Mouse (Mus musculus): ENCODE results near the gene Cd19. TPM values are rescaled to one million over a fixed set of nuclear protein-coding genes. Genes with fewer than 3 reads are reported as not detected.
"Not testable (repeated sequence)": the region's sequence is repeated elsewhere in the genome, so short reads cannot be mapped to it uniquely, and the experiment has no call there.

The Cd19 gene
- polyA plus RNA-seq, 1 experiment = not detected

- H3K9ac ChIP-seq (ENCODE audit: low read depth, poor library complexity, severe bottlenecking) = no peak overlapping the region
- no peaks in the 10 kb centered on the region for H3K36me3 ChIP-seq (ENCODE audit: control insufficient read depth, insufficient read depth, low read length, poor library complexity, severe bottlenecking)
- no peak overlapping the region for H3K27ac ChIP-seq (ENCODE audit: insufficient read depth, low read length)
- no peaks in the 10 kb centered on the region for H3K27me3 ChIP-seq (ENCODE audit: control insufficient read depth, insufficient read depth, low read length, poor library complexity, severe bottlenecking)
- no peaks in the 10 kb centered on the region for H3K9me3 ChIP-seq (replicated peaks; ENCODE audit: control insufficient read depth, insufficient read depth, low read length, poor library complexity, severe bottlenecking)
- H3K4me3 ChIP-seq (ENCODE audit: low read depth, low read length) = no peak overlapping the region
- TF ChIP-seq CTCF (IDR thresholded peaks at IDR 0.05; ENCODE audit: low read depth, low read length) (no peak), POLR2A (IDR thresholded peaks at IDR 0.05; ENCODE audit: insufficient read depth, low read length) (no peak), EP300 (IDR thresholded peaks at IDR 0.05; ENCODE audit: insufficient read depth, low read depth, low read length) (no peak)
- no peaks in the 10 kb centered on the region for H3K4me1 ChIP-seq (ENCODE audit: control insufficient read depth, insufficient read depth, low read length)
Observed at GRCm38 (mm10) chr7:126418496-126418895, 3.8 kb upstream of the Cd19 start.

- TF ChIP-seq CTCF (IDR thresholded peaks at IDR 0.05; ENCODE audit: low read depth, low read length) (no peak), POLR2A (IDR thresholded peaks at IDR 0.05; ENCODE audit: insufficient read depth, low read length) (no peak), EP300 (IDR thresholded peaks at IDR 0.05; ENCODE audit: insufficient read depth, low read depth, low read length) (no peak)
- no peaks in the 10 kb centered on the region for H3K9me3 ChIP-seq (replicated peaks; ENCODE audit: control insufficient read depth, insufficient read depth, low read length, poor library complexity, severe bottlenecking)
- H3K4me1 ChIP-seq (ENCODE audit: control insufficient read depth, insufficient read depth, low read length) = no peaks in the 10 kb centered on the region
- H3K36me3 ChIP-seq (ENCODE audit: control insufficient read depth, insufficient read depth, low read length, poor library complexity, severe bottlenecking) = no peaks in the 10 kb centered on the region
- H3K27ac ChIP-seq (ENCODE audit: insufficient read depth, low read length) = no peak overlapping the region
- no peak overlapping the region for H3K4me3 ChIP-seq (ENCODE audit: low read depth, low read length)
- H3K9ac ChIP-seq (ENCODE audit: low read depth, poor library complexity, severe bottlenecking) = no peak overlapping the region
- H3K27me3 ChIP-seq (ENCODE audit: control insufficient read depth, insufficient read depth, low read length, poor library complexity, severe bottlenecking) = no peaks in the 10 kb centered on the region
Observed at GRCm38 (mm10) chr7:126417606-126418005, 2.9 kb upstream of the Cd19 start.

- no peaks in the 10 kb centered on the region for H3K27me3 ChIP-seq (ENCODE audit: control insufficient read depth, insufficient read depth, low read length, poor library complexity, severe bottlenecking)
- H3K27ac ChIP-seq (ENCODE audit: insufficient read depth, low read length) = no peak overlapping the region
- no peaks in the 10 kb centered on the region for H3K9me3 ChIP-seq (replicated peaks; ENCODE audit: control insufficient read depth, insufficient read depth, low read length, poor library complexity, severe bottlenecking)
- TF ChIP-seq EP300 (IDR thresholded peaks at IDR 0.05; ENCODE audit: insufficient read depth, low read depth, low read length) (no peak), POLR2A (IDR thresholded peaks at IDR 0.05; ENCODE audit: insufficient read depth, low read length) (no peak), CTCF (IDR thresholded peaks at IDR 0.05; ENCODE audit: low read depth, low read length) (no peak)
- no peaks in the 10 kb centered on the region for H3K4me1 ChIP-seq (ENCODE audit: control insufficient read depth, insufficient read depth, low read length)
- H3K9ac ChIP-seq (ENCODE audit: low read depth, poor library complexity, severe bottlenecking) = no peak overlapping the region
- H3K36me3 ChIP-seq (ENCODE audit: control insufficient read depth, insufficient read depth, low read length, poor library complexity, severe bottlenecking) = no peaks in the 10 kb centered on the region
- H3K4me3 ChIP-seq (ENCODE audit: low read depth, low read length) = no peak overlapping the region
Observed at GRCm38 (mm10) chr7:126417045-126417444, 2.4 kb upstream of the Cd19 start.

- H3K27me3 ChIP-seq (ENCODE audit: control insufficient read depth, insufficient read depth, low read length, poor library complexity, severe bottlenecking) = no peaks in the 10 kb centered on the region
- no peaks in the 10 kb centered on the region for H3K36me3 ChIP-seq (ENCODE audit: control insufficient read depth, insufficient read depth, low read length, poor library complexity, severe bottlenecking)
- H3K4me3 ChIP-seq (ENCODE audit: low read depth, low read length) = no peak overlapping the region
- no peak overlapping the region for H3K9ac ChIP-seq (ENCODE audit: low read depth, poor library complexity, severe bottlenecking)
- TF ChIP-seq POLR2A (IDR thresholded peaks at IDR 0.05; ENCODE audit: insufficient read depth, low read length) = no peak
- TF ChIP-seq CTCF (IDR thresholded peaks at IDR 0.05; ENCODE audit: low read depth, low read length) = no peak
- TF ChIP-seq EP300 (IDR thresholded peaks at IDR 0.05; ENCODE audit: insufficient read depth, low read depth, low read length) = no peak
- H3K4me1 ChIP-seq (ENCODE audit: control insufficient read depth, insufficient read depth, low read length) = no peaks in the 10 kb centered on the region
- no peak overlapping the region for H3K27ac ChIP-seq (ENCODE audit: insufficient read depth, low read length)
- no peaks in the 10 kb centered on the region for H3K9me3 ChIP-seq (replicated peaks; ENCODE audit: control insufficient read depth, insufficient read depth, low read length, poor library complexity, severe bottlenecking)
Observed at GRCm38 (mm10) chr7:126416615-126417014, 1.9 kb upstream of the Cd19 start.

- Histone ChIP-seq H3K27ac (ENCODE audit: insufficient read depth, low read length) (no peak overlapping the region), H3K9me3 (replicated peaks; ENCODE audit: control insufficient read depth, insufficient read depth, low read length, poor library complexity, severe bottlenecking) (no peaks in the 10 kb centered on the region), H3K4me3 (ENCODE audit: low read depth, low read length) (no peak overlapping the region), H3K36me3 (ENCODE audit: control insufficient read depth, insufficient read depth, low read length, poor library complexity, severe bottlenecking) (no peaks in the 10 kb centered on the region), H3K27me3 (ENCODE audit: control insufficient read depth, insufficient read depth, low read length, poor library complexity, severe bottlenecking) (no peaks in the 10 kb centered on the region), H3K9ac (ENCODE audit: low read depth, poor library complexity, severe bottlenecking) (no peak overlapping the region), H3K4me1 (ENCODE audit: control insufficient read depth, insufficient read depth, low read length) (no peaks in the 10 kb centered on the region)
- TF ChIP-seq EP300 (IDR thresholded peaks at IDR 0.05; ENCODE audit: insufficient read depth, low read depth, low read length) (no peak), POLR2A (IDR thresholded peaks at IDR 0.05; ENCODE audit: insufficient read depth, low read length) (no peak), CTCF (IDR thresholded peaks at IDR 0.05; ENCODE audit: low read depth, low read length) (no peak)
Observed at GRCm38 (mm10) chr7:126411061-126411460, 3.6 kb downstream of the Cd19 start.

GRCm38 (mm10) chr7:126408686-126409085 lies 6.0 kb downstream of the Cd19 start:
- Histone ChIP-seq H3K36me3 (ENCODE audit: control insufficient read depth, insufficient read depth, low read length, poor library complexity, severe bottlenecking) (no peaks in the 10 kb centered on the region), H3K27ac (ENCODE audit: insufficient read depth, low read length) (no peak overlapping the region), H3K9ac (ENCODE audit: low read depth, poor library complexity, severe bottlenecking) (no peak overlapping the region), H3K27me3 (ENCODE audit: control insufficient read depth, insufficient read depth, low read length, poor library complexity, severe bottlenecking) (no peaks in the 10 kb centered on the region), H3K4me1 (ENCODE audit: control insufficient read depth, insufficient read depth, low read length) (no peaks in the 10 kb centered on the region), H3K9me3 (replicated peaks; ENCODE audit: control insufficient read depth, insufficient read depth, low read length, poor library complexity, severe bottlenecking) (no peaks in the 10 kb centered on the region), H3K4me3 (ENCODE audit: low read depth, low read length) (no peak overlapping the region)
- TF ChIP-seq POLR2A (IDR thresholded peaks at IDR 0.05; ENCODE audit: insufficient read depth, low read length) (no peak), CTCF (IDR thresholded peaks at IDR 0.05; ENCODE audit: low read depth, low read length) (no peak), EP300 (IDR thresholded peaks at IDR 0.05; ENCODE audit: insufficient read depth, low read depth, low read length) (no peak)

GRCm38 (mm10) chr7:126402518-126402917 lies 12.2 kb downstream of the Cd19 start:
- H3K4me1 ChIP-seq (ENCODE audit: control insufficient read depth, insufficient read depth, low read length); H3K27ac ChIP-seq (ENCODE audit: insufficient read depth, low read length); H3K36me3 ChIP-seq (ENCODE audit: control insufficient read depth, insufficient read depth, low read length, poor library complexity, severe bottlenecking); H3K9me3 ChIP-seq (replicated peaks; ENCODE audit: control insufficient read depth, insufficient read depth, low read length, poor library complexity, severe bottlenecking); H3K9ac ChIP-seq (ENCODE audit: low read depth, poor library complexity, severe bottlenecking); H3K27me3 ChIP-seq (ENCODE audit: control insufficient read depth, insufficient read depth, low read length, poor library complexity, severe bottlenecking); H3K4me3 ChIP-seq (ENCODE audit: low read depth, low read length): not testable (repeated sequence)

Data from ES-Bruce4 (cell line).